Mouse (Mus musculus): ENCODE data around the gene Heatr6.

- TF ChIP-seq CTCF (IDR thresholded peaks at IDR 0.05; ENCODE audit: borderline replicate concordance, control insufficient read depth, extremely low read depth, insufficient read depth, low read length, poor library complexity) (no peak), POLR2A (IDR thresholded peaks at IDR 0.05; ENCODE audit: control insufficient read depth, extremely low read depth, insufficient read depth, low read length, poor library complexity) (no peak)
Observed at GRCm38 (mm10) chr11:83708715-83709114, 44.8 kb upstream of the Heatr6 start, which contains the start of gene Wfdc18.
